Mouse (Mus musculus) megakaryocyte-erythroid progenitor cell, adult 5-6 weeks (primary cell): ENCODE data around the gene Gm10720. TPM values are rescaled to one million over a fixed set of nuclear protein-coding genes. Genes with fewer than 3 reads are reported as not detected.
"Not testable (repeated sequence)": the region's sequence is repeated elsewhere in the genome, so short reads cannot be mapped to it uniquely, and the experiment has no call there.

Experiments used
- ATAC-seq: replicated peaks from 2 replicates; pipeline ENCODE4 v1.8.0; 2016; ENCODE audit warnings: mild to moderate bottlenecking, inconsistent platforms; ENCODE audit not compliant: severe bottlenecking, poor library complexity, low FRiP score, low TSS enrichment
- total RNA-seq, 2 experiments: library from RNA; stranded (forward) in 1 of 2; stranded (reverse) in 1 of 2; fragments of 200-1000, 215-1000 nt in 1 of 2; fragments of >200 nt in 1 of 2; fragmentation: Nextera tagmentation in 1 of 2; gene quantifications; 2 replicates each; pipeline ENCODE4 v1.2.3; 2014 to 2017

Gene Gm10720
- total RNA-seq, 2 experiments from 2014 or later: 5.9 TPM; not detected in 1

- not testable (repeated sequence) for ATAC-seq
Measured at GRCm38 (mm10) chr9:3023985-3024648, 8.7 kb downstream of the Gm10720 start.

DNA sequence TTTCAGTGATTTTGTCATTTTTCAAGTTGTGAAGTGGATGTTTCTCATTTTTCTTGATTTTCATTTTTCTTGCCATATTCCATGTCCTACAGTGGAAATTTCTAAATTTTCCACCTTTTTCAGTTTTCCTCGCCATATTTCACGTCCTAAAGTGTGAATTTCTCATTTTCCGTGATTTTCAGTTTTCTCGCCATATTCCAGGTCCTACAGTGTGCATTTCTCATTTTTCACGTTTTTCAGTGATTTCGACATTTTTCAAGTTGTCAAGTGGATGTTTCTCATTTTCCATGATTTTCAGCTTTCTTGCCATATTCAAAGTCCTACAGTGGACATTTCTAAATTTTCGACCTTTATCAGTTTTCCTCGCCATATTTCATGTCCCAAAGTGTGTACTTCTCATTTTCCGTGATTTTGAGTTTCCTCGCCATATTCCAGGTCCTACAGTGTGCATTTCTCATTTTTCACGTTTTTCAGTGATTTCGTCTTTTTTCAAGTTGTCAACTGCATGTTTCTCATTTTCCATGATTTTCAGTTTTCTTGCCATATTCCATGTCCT, 9.5 kb downstream of the Gm10720 start, which contains the start of gene Gm10717:
TSS of gene Gm10717 (plus strand) at position 506 of the 556 bp plus-strand sequence.
- ATAC-seq: not testable (repeated sequence)

DNA sequence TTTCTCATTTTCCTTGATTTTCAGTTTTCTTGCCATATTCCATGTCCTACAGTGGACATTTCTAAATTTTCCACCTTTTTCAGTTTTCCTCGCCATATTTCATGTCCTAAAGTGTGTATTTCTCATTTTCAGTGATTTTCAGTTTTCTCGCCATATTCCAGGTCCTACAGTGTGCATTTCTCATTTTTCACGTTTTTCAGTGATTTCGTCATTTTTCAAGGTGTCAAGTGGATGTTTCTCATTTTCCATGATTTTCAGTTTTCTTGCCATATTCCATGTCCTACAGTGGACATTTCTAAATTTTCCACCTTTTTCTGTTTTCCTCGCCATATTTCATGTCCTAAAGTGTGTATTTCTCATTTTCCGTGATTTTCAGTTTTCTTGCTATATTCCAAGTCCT, 10.2 kb downstream of the Gm10720 start:
- ATAC-seq: not testable (repeated sequence)

- not testable (repeated sequence) for ATAC-seq
Measured at GRCm38 (mm10) chr9:3026136-3026535, 10.7 kb downstream of the Gm10720 start.

- not testable (repeated sequence) for ATAC-seq
Measured at GRCm38 (mm10) chr9:3026741-3027140, 11.3 kb downstream of the Gm10720 start.

GRCm38 (mm10) chr9:3027200-3027599, 11.7 kb downstream of the Gm10720 start:
- 0 out of 2 replicates have a peak, but pooled peaks have one; percentile 15 for ATAC-seq

- ATAC-seq: not testable (repeated sequence)
Measured at GRCm38 (mm10) chr9:3029276-3030000, 14.0 kb downstream of the Gm10720 start.

GRCm38 (mm10) chr9:3030677-3031318, 15.3 kb downstream of the Gm10720 start:
- not testable (repeated sequence) for ATAC-seq

DNA sequence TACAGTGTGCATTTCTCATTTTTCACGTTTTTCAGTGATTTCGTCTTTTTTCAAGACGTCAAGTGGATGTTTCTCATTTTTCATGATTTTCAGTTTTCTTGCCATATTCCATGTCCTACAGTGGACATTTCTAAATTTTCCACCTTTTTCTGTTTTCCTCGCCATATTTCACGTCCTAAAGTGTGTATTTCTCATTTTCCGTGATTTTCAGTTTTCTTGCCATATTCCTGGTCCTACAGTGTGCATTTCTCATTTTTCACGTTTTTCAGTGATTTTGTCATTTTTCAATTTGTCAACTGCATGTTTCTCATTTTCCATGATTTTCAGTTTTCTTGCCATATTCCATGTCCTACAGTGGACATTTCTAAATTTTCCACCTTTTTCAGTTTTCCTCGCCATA, 18.8 kb downstream of the Gm10720 start, which contains the start of gene Gm17535:
TSS of gene Gm17535 (plus strand) at position 301 of the 400 bp plus-strand sequence.
- ATAC-seq: not testable (repeated sequence)

DNA sequence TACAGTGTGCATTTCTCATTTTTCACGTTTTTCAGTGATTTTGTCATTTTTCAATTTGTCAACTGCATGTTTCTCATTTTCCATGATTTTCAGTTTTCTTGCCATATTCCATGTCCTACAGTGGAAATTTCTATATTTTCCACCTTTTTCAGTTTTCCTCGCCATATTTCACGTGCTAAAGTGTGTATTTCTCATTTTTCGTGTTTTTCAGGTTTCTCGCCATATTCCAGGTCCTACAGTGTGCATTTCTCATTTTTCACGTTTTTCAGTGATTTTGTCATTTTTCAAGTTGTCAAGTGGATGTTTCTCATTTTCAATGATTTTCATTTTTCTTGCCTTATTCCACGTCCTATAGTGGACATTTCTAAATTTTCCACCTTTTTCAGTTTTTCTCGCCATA, 21.1 kb downstream of the Gm10720 start, which contains the start of gene Gm10715:
TSS of gene Gm10715 (plus strand) at position 301 of the 400 bp plus-strand sequence.
- not testable (repeated sequence) for ATAC-seq

DNA sequence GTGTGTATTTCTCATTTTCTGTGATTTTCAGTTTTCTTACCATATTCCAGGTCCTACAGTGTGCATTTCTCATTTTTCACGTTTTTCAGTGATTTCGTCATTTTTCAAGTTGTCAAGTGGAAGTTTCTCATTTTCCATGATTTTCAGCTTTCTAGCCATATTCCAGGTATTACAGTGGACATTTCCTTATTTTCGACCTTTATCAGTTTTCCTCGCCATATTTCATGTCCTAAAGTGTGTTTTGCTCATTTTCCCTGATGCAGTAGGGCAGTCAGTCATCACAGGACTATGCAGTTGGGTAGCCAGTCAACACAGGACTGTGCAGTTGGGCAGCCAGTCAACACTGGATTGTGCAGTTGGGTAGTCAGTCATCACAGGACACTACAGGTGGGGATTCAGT, 22.7 kb downstream of the Gm10720 start:
- ATAC-seq: not testable (repeated sequence)

Other genes starting within 250 kb of the Gm10720 start
- 0.42 TPM in 1 of 2 replicates, not detected in the other for gene Gm10722, start 14.7 kb upstream of the Gm10720 start, total RNA-seq (2014; fragmentation: Nextera tagmentation)
- gene Gm10722, start 14.7 kb upstream of the Gm10720 start, total RNA-seq (2017): not detected in 2 replicates
- gene Gm11168, start 12.3 kb upstream of the Gm10720 start, total RNA-seq (2014; fragmentation: Nextera tagmentation): 0.76 and 1.6 TPM in 2 replicates
- gene Gm11168, start 12.3 kb upstream of the Gm10720 start, total RNA-seq (2017): not detected in 2 replicates
- 0.77 and 2.1 TPM in 2 replicates for gene Gm10721, start 2.5 kb upstream of the Gm10720 start, total RNA-seq (2014; fragmentation: Nextera tagmentation)
- gene Gm10721, start 2.5 kb upstream of the Gm10720 start, total RNA-seq (2017): not detected in 2 replicates
- 1.6 and 2.3 TPM in 2 replicates for gene Gm10719, start 1.8 kb downstream of the Gm10720 start, total RNA-seq (2014; fragmentation: Nextera tagmentation)
- not detected in 2 replicates for gene Gm10719, start 1.8 kb downstream of the Gm10720 start, total RNA-seq (2017)
- 2.8 TPM in 1 of 2 replicates, not detected in the other for gene Gm10718, start 7.9 kb downstream of the Gm10720 start, total RNA-seq (2014; fragmentation: Nextera tagmentation)
- not detected in 2 replicates for gene Gm10718, start 7.9 kb downstream of the Gm10720 start, total RNA-seq (2017)
- gene Gm10717, start 9.8 kb downstream of the Gm10720 start, total RNA-seq (2014; fragmentation: Nextera tagmentation): 2.3 TPM in 1 of 2 replicates, not detected in the other
- gene Gm10717, start 9.8 kb downstream of the Gm10720 start, total RNA-seq (2017): 4.0 TPM in 1 of 2 replicates, not detected in the other
- 0.79 TPM in 1 of 2 replicates, not detected in the other for gene Gm17535, start 18.9 kb downstream of the Gm10720 start, total RNA-seq (2014; fragmentation: Nextera tagmentation)
- not detected in 2 replicates for gene Gm17535, start 18.9 kb downstream of the Gm10720 start, total RNA-seq (2017)
- 0.39 TPM in 1 of 2 replicates, not detected in the other for gene Gm10715, start 21.2 kb downstream of the Gm10720 start, total RNA-seq (2014; fragmentation: Nextera tagmentation)
- gene Gm10715, start 21.2 kb downstream of the Gm10720 start, total RNA-seq (2017): not detected in 2 replicates